Mouse (Mus musculus) kidney, embryonic 14.5 days (tissue): Measurements from ENCODE around the gene Kcnj15. TPM values are rescaled to one million over a fixed set of nuclear protein-coding genes. Genes with fewer than 3 reads are reported as not detected.

Experiments
- ATAC-seq: fragments of 200-750 bp; cut with Nextera tagmentation; 2 replicates; pipeline ENCODE4 v1.8.0; 2017; ENCODE audit warnings: moderate number of reproducible peaks, mild to moderate bottlenecking, moderate TSS enrichment, moderate library complexity; ENCODE audit not compliant: low FRiP score, low TSS enrichment
- H3K27ac ChIP-seq: fragments of 300-500 bp; sonication (generic); 2 replicates; pipeline ENCODE4 v1.5.1; 2014; ENCODE audit warnings: low read depth, mild to moderate bottlenecking, low read length, moderate library complexity, mixed read lengths
- H3K27me3 ChIP-seq: fragments of 300-500 bp; sonication (generic); 2 replicates; pipeline ENCODE4 v1.6.1; 2014; ENCODE audit warnings: mild to moderate bottlenecking, low read length; ENCODE audit not compliant: control insufficient read depth, insufficient read depth
- H3K36me3 ChIP-seq: fragments of 300-500 bp; sonication (generic); 2 replicates; pipeline ENCODE4 v1.6.1; 2014; ENCODE audit warnings: low read length, mixed read lengths; ENCODE audit not compliant: control insufficient read depth, insufficient read depth
- H3K4me1 ChIP-seq: fragments of 300-500 bp; sonication (generic); 2 replicates; pipeline ENCODE4 v1.6.1; 2014; ENCODE audit warnings: low read length, mixed read lengths; ENCODE audit not compliant: control insufficient read depth, insufficient read depth
- H3K4me2 ChIP-seq: fragments of 300-500 bp; sonication (generic); replicated peaks from 2 replicates; pipeline ENCODE4 v1.6.1; 2014; ENCODE audit warnings: low read depth, mild to moderate bottlenecking, low read length
- H3K4me3 ChIP-seq: fragments of 300-500 bp; sonication (generic); 2 replicates; pipeline ENCODE4 v1.5.1; 2014; ENCODE audit warnings: mild to moderate bottlenecking, low read length
- H3K9ac ChIP-seq: fragments of 300-500 bp; sonication (generic); 2 replicates; pipeline ENCODE4 v1.6.1; 2014; ENCODE audit warnings: low read depth, mild to moderate bottlenecking, low read length, moderate library complexity
- H3K9me3 ChIP-seq: fragments of 300-500 bp; sonication (generic); 2 replicates; pipeline ENCODE4 v1.6.1; 2016; ENCODE audit warnings: low read length; ENCODE audit not compliant: control insufficient read depth
- WGBS: fragments of 180-500 bp; shearing (Covaris S2); extraction: QIAGEN DNeasy Blood & Tissue Kit; methylation state at CpG from one replicate; pipeline ENCODE4 v1.1.7; 2014; 5-methylcytosine and 5-hydroxymethylcytosine counted together
- polyA plus RNA-seq: library from polyadenylated mRNA; unstranded; fragments of >200 nt; fragmentation: Nextera tagmentation; extraction: Ambion mirVana; gene quantifications from 2 replicates; pipeline ENCODE4 v1.2.1, GENCODE M21; 2014

The Kcnj15 gene
- polyA plus RNA-seq, 1 experiment from 2014 or later: 1.3 TPM

GRCm38 (mm10) chr16:95283369-95283768, 26.0 kb downstream of the Kcnj15 start:
- no peak overlapping the region for H3K9ac ChIP-seq
- WGBS: 89% methylated on average over 10 of the region's 10 CpGs
- H3K36me3 ChIP-seq: no peaks in the 10 kb centered on the region
- H3K9me3 ChIP-seq: no peaks in the 10 kb centered on the region
- 0 out of 2 replicates have a peak, but pooled peaks cover 4% of the 10 kb centered on the region for H3K4me1 ChIP-seq
- no peak for ATAC-seq
- no peak overlapping the region for H3K4me3 ChIP-seq
- no peak overlapping the region for H3K27ac ChIP-seq
- H3K27me3 ChIP-seq: no peaks in the 10 kb centered on the region
- H3K4me2 ChIP-seq: no peak overlapping the region

DNA sequence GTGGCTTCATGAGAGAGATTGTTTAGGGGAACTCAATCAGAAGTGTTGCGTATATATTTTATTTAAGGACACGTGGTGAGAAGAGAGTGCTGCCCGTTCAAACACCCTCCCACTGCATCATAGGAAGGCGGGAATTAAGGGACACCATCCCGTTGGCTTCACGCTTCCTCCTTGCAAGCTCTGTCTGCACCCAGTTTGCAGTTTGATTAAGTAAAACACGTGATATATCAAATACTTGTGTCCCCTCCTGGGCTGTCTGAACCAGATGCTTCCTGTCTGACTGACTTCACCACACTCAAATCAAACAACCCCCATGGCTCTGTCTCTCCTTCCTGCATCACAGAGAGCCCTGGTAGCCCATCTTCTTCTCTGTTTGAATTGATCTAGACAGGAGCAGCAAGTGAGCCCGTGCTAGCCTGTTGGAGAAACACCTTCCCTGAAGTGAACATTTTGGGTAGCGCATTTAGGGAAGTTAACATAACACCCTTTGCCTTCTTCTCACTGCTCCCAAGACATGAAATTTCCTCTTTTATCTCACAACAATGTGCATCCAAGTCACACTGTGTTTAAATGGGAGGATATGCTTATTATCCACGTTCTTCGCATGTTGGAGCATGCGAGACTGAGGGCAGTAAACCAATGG, 26.8 kb downstream of the Kcnj15 start:
- no peak overlapping the region for H3K9ac ChIP-seq
- H3K36me3 ChIP-seq: no peaks in the 10 kb centered on the region
- 0 out of 2 replicates have a peak, but pooled peaks cover 4% of the 10 kb centered on the region for H3K4me1 ChIP-seq
- WGBS: 80% methylated on average over 12 of the region's 12 CpGs
- H3K9me3 ChIP-seq: no peaks in the 10 kb centered on the region
- H3K4me3 ChIP-seq: no peak overlapping the region
- H3K4me2 ChIP-seq: no peak overlapping the region
- H3K27ac ChIP-seq: no peak overlapping the region
- no peak for ATAC-seq
- H3K27me3 ChIP-seq: no peaks in the 10 kb centered on the region

GRCm38 (mm10) chr16:95285043-95285442, 27.7 kb downstream of the Kcnj15 start:
- ATAC-seq: no peak

DNA sequence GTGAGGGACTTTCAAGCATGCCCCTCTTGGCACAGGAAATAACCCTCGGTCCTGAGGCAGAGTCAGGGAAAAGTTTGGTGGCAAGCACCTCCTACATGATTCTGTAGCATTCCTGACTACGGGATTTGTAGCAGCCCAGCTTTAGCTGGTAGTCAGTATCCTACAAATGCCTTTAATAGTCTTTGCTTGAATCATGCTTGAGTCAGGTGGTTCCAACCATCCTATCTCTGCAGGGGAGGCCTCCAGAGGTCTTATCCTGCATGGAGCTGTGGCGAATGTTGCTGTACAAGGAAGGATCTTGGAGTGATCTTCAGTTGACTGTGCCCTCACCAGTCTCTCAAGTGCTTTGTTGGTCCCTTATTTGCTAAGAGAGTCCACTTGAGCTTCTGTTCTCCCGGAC, 28.4 kb downstream of the Kcnj15 start:
- WGBS: 90% methylated on average over 4 of the region's 4 CpGs
- H3K4me3 ChIP-seq: no peak overlapping the region
- H3K27ac ChIP-seq: no peak overlapping the region
- no peaks in the 10 kb centered on the region for H3K36me3 ChIP-seq
- no peaks in the 10 kb centered on the region for H3K27me3 ChIP-seq
- no peak overlapping the region for H3K9ac ChIP-seq
- H3K4me2 ChIP-seq: no peak overlapping the region
- no peaks in the 10 kb centered on the region for H3K9me3 ChIP-seq
- ATAC-seq: no peak
- 0 out of 2 replicates have a peak, but pooled peaks cover 4% of the 10 kb centered on the region for H3K4me1 ChIP-seq

More at GRCm38 (mm10) chr16:95285043-95285442, 27.7 kb downstream of the Kcnj15 start:
- H3K9me3 ChIP-seq: no peaks in the 10 kb centered on the region
- H3K27me3 ChIP-seq: no peaks in the 10 kb centered on the region
- no peak overlapping the region for H3K27ac ChIP-seq
- H3K4me1 ChIP-seq: 0 out of 2 replicates have a peak, but pooled peaks cover 4% of the 10 kb centered on the region
- H3K9ac ChIP-seq: no peak overlapping the region
- H3K4me3 ChIP-seq: no peak overlapping the region
- H3K4me2 ChIP-seq: no peak overlapping the region
- H3K36me3 ChIP-seq: no peaks in the 10 kb centered on the region
- WGBS: 86% methylated on average over 4 of the region's 4 CpGs

- Histone ChIP-seq H3K27me3 (no peaks in the 10 kb centered on the region), H3K4me1 (peaks cover 14% of the 10 kb centered on the region; the same call in 1 of the 2 replicates), H3K4me2 (no peak overlapping the region), H3K9me3 (no peaks in the 10 kb centered on the region), H3K27ac (peak overlapping the region; percentile 30; the same call in 1 of the 2 replicates), H3K4me3 (no peak overlapping the region), H3K36me3 (no peaks in the 10 kb centered on the region), H3K9ac (no peak overlapping the region)
- ATAC-seq: peak; percentile 69; the same call in 1 of the 2 replicates
- 72% methylated on average over 2 of the region's 2 CpGs for WGBS
These were observed 30.3 kb downstream of the Kcnj15 start for GRCm38 (mm10) chr16:95287656-95288055.

DNA sequence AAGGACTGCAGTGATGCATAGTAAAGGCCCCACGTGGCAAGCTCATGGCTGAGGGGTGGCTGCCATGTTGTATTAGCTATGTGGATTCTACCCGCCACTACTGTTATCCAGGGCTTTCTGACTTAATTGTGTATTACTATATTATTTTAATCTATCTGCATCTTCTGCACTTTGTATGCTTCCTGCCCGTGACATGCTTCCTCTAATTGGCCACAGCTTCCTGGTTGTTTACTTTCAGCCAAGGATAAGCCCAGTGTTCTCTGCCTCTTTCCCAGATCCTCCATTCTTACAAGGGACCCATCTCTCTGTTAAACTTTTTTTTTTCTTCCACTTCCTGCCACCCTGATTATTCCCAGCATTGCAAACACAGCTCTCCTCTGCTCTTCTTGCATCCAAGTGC, 32.0 kb downstream of the Kcnj15 start:
- WGBS: 83% methylated on average over 3 of the region's 3 CpGs
- H3K9ac ChIP-seq: no peak overlapping the region
- no peak overlapping the region for H3K27ac ChIP-seq
- ATAC-seq: no peak
- H3K4me1 ChIP-seq: peaks cover 14% of the 10 kb centered on the region; the same call in 1 of the 2 replicates
- H3K27me3 ChIP-seq: no peaks in the 10 kb centered on the region
- no peaks in the 10 kb centered on the region for H3K9me3 ChIP-seq
- no peak overlapping the region for H3K4me3 ChIP-seq
- H3K36me3 ChIP-seq: no peaks in the 10 kb centered on the region
- H3K4me2 ChIP-seq: no peak overlapping the region

GRCm38 (mm10) chr16:95291450-95292101, 34.2 kb downstream of the Kcnj15 start:
- 67% methylated on average over 10 of the region's 10 CpGs for WGBS
- Histone ChIP-seq H3K4me1 (peaks cover 14% of the 10 kb centered on the region; the same call in 1 of the 2 replicates), H3K4me2 (no peak overlapping the region), H3K9ac (no peak overlapping the region), H3K36me3 (no peaks in the 10 kb centered on the region), H3K9me3 (no peaks in the 10 kb centered on the region), H3K4me3 (no peak overlapping the region), H3K27me3 (no peaks in the 10 kb centered on the region), H3K27ac (no peak overlapping the region)
- no peak for ATAC-seq

GRCm38 (mm10) chr16:95292843-95293505, 35.6 kb downstream of the Kcnj15 start:
- no peak overlapping the region for H3K4me3 ChIP-seq
- 76% methylated on average over 14 of the region's 14 CpGs for WGBS
- no peak overlapping the region for H3K9ac ChIP-seq

GRCm38 (mm10) chr16:95297651-95298050, 40.3 kb downstream of the Kcnj15 start:
- no peak overlapping the region for H3K4me3 ChIP-seq
- H3K9ac ChIP-seq: no peak overlapping the region
- H3K9me3 ChIP-seq: no peaks in the 10 kb centered on the region
- no peaks in the 10 kb centered on the region for H3K4me1 ChIP-seq
- H3K27me3 ChIP-seq: no peaks in the 10 kb centered on the region
- WGBS: 75% methylated on average over 3 of the region's 3 CpGs
- H3K27ac ChIP-seq: no peak overlapping the region
- H3K36me3 ChIP-seq: no peaks in the 10 kb centered on the region
- no peak for ATAC-seq
- no peak overlapping the region for H3K4me2 ChIP-seq

More at GRCm38 (mm10) chr16:95292843-95293505, 35.6 kb downstream of the Kcnj15 start:
- no peak for ATAC-seq
- H3K36me3 ChIP-seq: no peaks in the 10 kb centered on the region
- H3K4me2 ChIP-seq: no peak overlapping the region
- no peak overlapping the region for H3K27ac ChIP-seq
- H3K9me3 ChIP-seq: no peaks in the 10 kb centered on the region
- H3K27me3 ChIP-seq: no peaks in the 10 kb centered on the region
- H3K4me1 ChIP-seq: peaks cover 10% of the 10 kb centered on the region; the same call in 1 of the 2 replicates
